Mouse (Mus musculus): ENCODE measurements around the gene Cd300lg. TPM values are rescaled to one million over a fixed set of nuclear protein-coding genes. Genes with fewer than 3 reads are reported as not detected.

The Cd300lg gene
- total and polyA plus RNA-seq, 3 experiments: not detected

- peaks cover 84% of the 10 kb centered on the region for H3K27me3 ChIP-seq (replicated peaks)
These were observed 15.2 kb upstream of the Cd300lg start for GRCm38 (mm10) chr11:102025991-102026660.

GRCm38 (mm10) chr11:102026694-102027360 is 14.5 kb upstream of the Cd300lg start:
- H3K9me3 ChIP-seq (replicated peaks; ENCODE audit: low read length): no peaks in the 10 kb centered on the region
- H3K36me3 ChIP-seq (replicated peaks in 1 of 2; ENCODE audit: control insufficient read depth in 1 of 2, insufficient read depth in 1 of 2, low read length in 1 of 2): no peaks in the 10 kb centered on the region
- DNase-seq (ENCODE audit: extremely low read depth): no peak
- H3K79me2 ChIP-seq (replicated peaks; ENCODE audit: control insufficient read depth, extremely low read depth, insufficient read depth, poor library complexity, severe bottlenecking): no peaks in the 10 kb centered on the region
- in situ Hi-C loops (cut with MboI; ENCODE audit: low pct_ligation_motif_present, low pct_unique_long_range_greater_than_20kb, low sequenced_read_pairs) (no loop called here), dilution Hi-C loops (cut with MboI; ENCODE audit: extremely low pct_ligation_motif_present, extremely low pct_unique_long_range_greater_than_20kb, low sequenced_read_pairs) (no loop called here)
- H3K9ac ChIP-seq (ENCODE audit: insufficient read depth, low read depth): peak overlapping the region; percentile 4; the same call in 1 of the 2 replicates
- H3K4me2 ChIP-seq (ENCODE audit: insufficient read depth, low read depth, poor library complexity, severe bottlenecking): peak overlapping the region; percentile 81
- H3K27me3 ChIP-seq (replicated peaks): peaks cover 84% of the 10 kb centered on the region
- no peak overlapping the region for H3K27ac ChIP-seq (ENCODE audit: insufficient read depth, low read depth)
- TF ChIP-seq USF1 (IDR thresholded peaks at IDR 0.05; ENCODE audit: low read depth, low read length): no peak
- TF ChIP-seq SIN3A (IDR thresholded peaks at IDR 0.05; ENCODE audit: low read length): no peak
- TF ChIP-seq ZC3H11A (IDR thresholded peaks at IDR 0.05; ENCODE audit: low read depth, low read length): no peak
- no peak for TF ChIP-seq E2F4 (IDR thresholded peaks at IDR 0.05; ENCODE audit: insufficient replicate concordance, low read depth, low read length)
- TF ChIP-seq ETS1 (conservative IDR thresholded peaks at IDR 0.05; ENCODE audit: low read depth, low read length): no peak
- peak; percentile 35; the same call in 1 of the 2 replicates for TF ChIP-seq POLR2A (IDR thresholded peaks at IDR 0.05; ENCODE audit: low read depth, low read length)
- no peak for TF ChIP-seq TBP (conservative IDR thresholded peaks at IDR 0.05; ENCODE audit: low read depth, low read length)
- peaks cover 0 to 2% of the 10 kb centered on the region in 2 experiments; a peak in 2 of 4 replicates for H3K4me1 ChIP-seq (ENCODE audit: control insufficient read depth in 1 of 2, insufficient read depth in 2 of 2)
- H3K4me3 ChIP-seq (replicated peaks in 1 of 3; ENCODE audit: low read depth in 2 of 3, low read length in 2 of 3, poor library complexity in 1 of 3): peak overlapping the region in 1 of 3 experiments; percentile 58

More at GRCm38 (mm10) chr11:102025991-102026660, 15.2 kb upstream of the Cd300lg start:
- Histone ChIP-seq H3K79me2 (replicated peaks; ENCODE audit: control insufficient read depth, extremely low read depth, insufficient read depth, poor library complexity, severe bottlenecking) (no peaks in the 10 kb centered on the region), H3K4me1 (ENCODE audit: control insufficient read depth in 1 of 2, insufficient read depth in 2 of 2) (peaks cover 0 to 2% of the 10 kb centered on the region in 2 experiments; a peak in 2 of 4 replicates), H3K9ac (ENCODE audit: insufficient read depth, low read depth) (peak overlapping the region; percentile 4; the same call in 1 of the 2 replicates), H3K4me3 (replicated peaks in 1 of 3; ENCODE audit: low read depth in 2 of 3, low read length in 2 of 3, poor library complexity in 1 of 3) (peak overlapping the region in 1 of 3 experiments; percentile 58), H3K4me2 (ENCODE audit: insufficient read depth, low read depth, poor library complexity, severe bottlenecking) (peak overlapping the region; percentile 81), H3K27ac (ENCODE audit: insufficient read depth, low read depth) (no peak overlapping the region), H3K9me3 (replicated peaks; ENCODE audit: low read length) (no peaks in the 10 kb centered on the region), H3K36me3 (replicated peaks in 1 of 2; ENCODE audit: control insufficient read depth in 1 of 2, insufficient read depth in 1 of 2, low read length in 1 of 2) (no peaks in the 10 kb centered on the region)
- dilution Hi-C loops (cut with MboI; ENCODE audit: extremely low pct_ligation_motif_present, extremely low pct_unique_long_range_greater_than_20kb, low sequenced_read_pairs) (no loop called here), in situ Hi-C loops (cut with MboI; ENCODE audit: low pct_ligation_motif_present, low pct_unique_long_range_greater_than_20kb, low sequenced_read_pairs) (no loop called here)
- DNase-seq (ENCODE audit: extremely low read depth): no peak
- TF ChIP-seq MEF2A (IDR thresholded peaks at IDR 0.05; ENCODE audit: borderline replicate concordance, low read depth, low read length): no peak
- TF ChIP-seq SMC3 (IDR thresholded peaks at IDR 0.05; ENCODE audit: low read depth, low read length): no peak
- TF ChIP-seq ZNF384 (IDR thresholded peaks at IDR 0.05; ENCODE audit: low read depth, low read length): no peak
- no peak for TF ChIP-seq TBP (conservative IDR thresholded peaks at IDR 0.05; ENCODE audit: low read depth, low read length)
- no peak for TF ChIP-seq POLR2A (IDR thresholded peaks at IDR 0.05; ENCODE audit: low read depth, low read length)
- no peak for TF ChIP-seq ZKSCAN1 (IDR thresholded peaks at IDR 0.05; ENCODE audit: borderline replicate concordance, low read depth, low read length)
- no peak for TF ChIP-seq CHD1 (IDR thresholded peaks at IDR 0.05; ENCODE audit: low read depth, low read length)
- no peak for TF ChIP-seq MAFK (IDR thresholded peaks at IDR 0.05; ENCODE audit: insufficient replicate concordance, low read length)
- TF ChIP-seq HCFC1 (IDR thresholded peaks at IDR 0.05; ENCODE audit: low read depth, low read length): no peak
- no peak for TF ChIP-seq EP300 (IDR thresholded peaks at IDR 0.05; ENCODE audit: low read length)
- no peak for TF ChIP-seq USF1 (IDR thresholded peaks at IDR 0.05; ENCODE audit: low read depth, low read length)
- no peak for TF ChIP-seq CTCF (conservative IDR thresholded peaks at IDR 0.05 in 1 of 2, IDR thresholded peaks at IDR 0.05 in 1 of 2; ENCODE audit: low read depth in 2 of 2, low read length in 2 of 2)
- TF ChIP-seq CHD2 (IDR thresholded peaks at IDR 0.05; ENCODE audit: low read length): no peak
- TF ChIP-seq MYC (IDR thresholded peaks at IDR 0.05; ENCODE audit: low read depth, low read length): peak; percentile 52
- peak; percentile 43; the same call in 1 of the 2 replicates for TF ChIP-seq MAX (IDR thresholded peaks at IDR 0.05; ENCODE audit: low read length)
- TF ChIP-seq RAD21 (IDR thresholded peaks at IDR 0.05; ENCODE audit: low read depth, low read length): no peak
- TF ChIP-seq BHLHE40 (IDR thresholded peaks at IDR 0.05; ENCODE audit: low read depth, low read length): no peak
